Mouse (Mus musculus) olfactory bulb, adult 2 months (tissue): ENCODE data around the gene Add1.

Experiments used
- CTCF ChIP-seq: fragments of 200-500 bp; IDR thresholded peaks from 2 replicates; pipeline ENCODE4 v1.5.1; 2012; ENCODE audit warnings: low read depth, mild to moderate bottlenecking, low read length, moderate library complexity; ENCODE audit not compliant: insufficient read depth
- POLR2A ChIP-seq: fragments of 200-500 bp; IDR thresholded peaks from 2 replicates; pipeline ENCODE4 v1.6.1; 2012; ENCODE audit warnings: mild to moderate bottlenecking, low read depth, low read length, moderate library complexity; ENCODE audit not compliant: insufficient read depth

DNA sequence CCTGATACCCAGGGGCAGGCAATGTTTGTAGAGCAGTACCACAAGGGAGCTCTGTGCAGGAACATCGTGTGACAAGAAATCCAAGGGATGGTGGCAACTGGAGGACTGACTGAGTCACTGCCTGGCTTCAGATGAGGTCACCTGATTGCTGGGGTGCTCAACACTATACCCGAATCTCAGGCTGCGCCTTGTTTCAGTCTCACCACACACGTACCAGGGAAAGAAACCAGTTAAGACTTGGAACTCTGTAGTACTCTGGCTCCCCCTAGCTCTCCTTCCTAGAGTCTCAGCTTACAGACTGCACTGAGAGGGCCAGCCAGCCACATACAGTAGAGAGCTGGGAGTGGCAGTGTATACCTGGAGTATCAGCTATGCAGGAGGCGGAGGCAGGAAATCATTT, 69.5 kb downstream of the Add1 start:
- no peak for TF ChIP-seq CTCF
- no peak for TF ChIP-seq POLR2A
